Mouse (Mus musculus) G1E (cell line): ENCODE results near the gene Vipas39. TPM values are rescaled to one million over a fixed set of nuclear protein-coding genes. Genes with fewer than 3 reads are reported as not detected.

Experiments used
- ATAC-seq: 2 replicates; pipeline ENCODE4 v1.8.0; 2016; ENCODE audit warnings: mild to moderate bottlenecking; ENCODE audit not compliant: insufficient number of reproducible peaks, poor library complexity, low FRiP score, severe bottlenecking; ENCODE audit errors: extremely low read depth
- DNase-seq: peaks from one replicate; pipeline ENCODE4 v3.0.0; 2012; ENCODE audit warnings: low spot score
- H3K27me3 ChIP-seq: 2 replicates; pipeline ENCODE4 v1.6.1; 2012; ENCODE audit warnings: mild to moderate bottlenecking, low read length, inconsistent platforms; ENCODE audit not compliant: insufficient read depth
- H3K36me3 ChIP-seq: replicated peaks from 2 replicates; pipeline ENCODE3; 2012; ENCODE audit warnings: mild to moderate bottlenecking, inconsistent platforms
- H3K4me1 ChIP-seq: 2 replicates; pipeline ENCODE4 v1.6.1; 2012; ENCODE audit warnings: low read depth, low read length, inconsistent platforms, mixed read lengths; ENCODE audit not compliant: insufficient read depth
- H3K4me3 ChIP-seq: 2 replicates; pipeline ENCODE4 v1.5.1; 2012; ENCODE audit warnings: low read depth, mild to moderate bottlenecking, inconsistent platforms, low read length, moderate library complexity, mixed read lengths
- H3K9me3 ChIP-seq: replicated peaks from 2 replicates; pipeline ENCODE4 v1.6.1; 2012; ENCODE audit warnings: inconsistent platforms
- CTCF ChIP-seq: IDR thresholded peaks from 2 replicates; pipeline ENCODE4 v1.5.1; 2012; ENCODE audit warnings: low read depth, low read length, inconsistent platforms, mixed read lengths
- GATA1 ChIP-seq: IDR thresholded peaks from 2 replicates; pipeline ENCODE4 v1.6.1; 2012; ENCODE audit warnings: borderline replicate concordance, low read length, inconsistent platforms, mixed read lengths
- GATA2 ChIP-seq: IDR thresholded peaks from 2 replicates; pipeline ENCODE4 v1.6.1; 2012; ENCODE audit warnings: low read depth, low read length, inconsistent platforms, borderline replicate concordance
- POLR2AphosphoS5 ChIP-seq: IDR thresholded peaks from 2 replicates; pipeline ENCODE4 v1.6.1; 2012; ENCODE audit warnings: low read depth, low read length, inconsistent platforms; ENCODE audit not compliant: insufficient replicate concordance
- TAL1 ChIP-seq: conservative IDR thresholded peaks from 2 replicates; pipeline ENCODE4 v1.6.1; 2012; ENCODE audit warnings: low read depth, low read length, inconsistent platforms, mixed read lengths
- polyA plus RNA-seq: library from polyadenylated mRNA; stranded (reverse); fragments of >175 nt; gene quantifications from 2 replicates; pipeline ENCODE4 v1.2.3, GENCODE M21; 2012
- total RNA-seq, 2 experiments: library from RNA; stranded (forward) in 1 of 2; stranded (reverse) in 1 of 2; fragments of 200-1000 nt in 1 of 2; fragments of >200 nt in 1 of 2; fragmentation: Nextera tagmentation in 1 of 2; gene quantifications; 2 replicates each; pipeline ENCODE4 v1.2.3; 2014 to 2017

Vipas39 gene
- total and polyA plus RNA-seq, 3 experiments, result 1.2 to 42.4 (median 31.6) TPM

DNA sequence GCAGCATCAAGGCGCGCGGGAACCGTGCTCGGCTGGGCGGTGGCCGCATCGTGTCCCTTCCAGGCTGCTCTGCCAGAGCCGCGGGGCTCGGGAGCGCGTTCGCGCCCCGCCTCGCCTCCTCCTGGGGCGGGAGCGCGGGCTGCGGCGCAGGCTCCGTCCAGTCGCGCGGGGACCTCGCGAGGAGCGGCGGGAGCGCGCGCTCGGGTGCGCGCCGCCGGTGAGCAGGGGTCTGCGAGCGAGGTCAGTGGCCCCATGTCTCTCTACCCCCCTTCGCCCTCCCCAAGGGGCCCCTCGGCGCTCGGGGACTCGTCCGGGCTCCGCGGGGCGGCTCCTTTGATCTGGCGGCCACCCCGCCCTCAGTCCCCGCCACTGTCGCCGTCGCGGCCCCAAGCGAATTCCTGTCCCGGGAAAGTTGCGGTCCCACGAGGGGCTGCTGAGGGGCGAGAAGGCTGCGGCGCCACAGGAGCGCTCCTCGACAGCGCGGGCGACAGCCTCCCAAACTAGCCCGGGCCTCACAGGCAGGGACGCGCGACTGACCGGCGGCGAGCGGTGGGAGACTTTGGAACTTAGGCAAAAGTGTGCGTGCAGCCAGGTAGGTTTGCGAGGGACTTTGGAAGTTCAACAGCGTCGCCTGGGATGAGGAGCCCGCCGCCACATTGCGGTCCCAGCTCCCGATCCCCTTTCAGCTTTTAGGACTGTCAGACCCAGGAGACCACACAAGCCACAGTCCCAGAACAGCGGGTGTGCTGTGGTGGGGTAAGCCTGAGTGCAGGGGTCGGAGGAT is 33.8 kb upstream of the Vipas39 start, which contains the start of gene Ism2:
Gene Ism2, minus strand, starts transcription at position 49 of the 784 bp plus-strand sequence.
- H3K9me3 ChIP-seq, result peaks cover 15% of the 10 kb centered on the region
- peaks cover 20% of the 10 kb centered on the region for H3K4me1 ChIP-seq
- H3K4me3 ChIP-seq, result peak within 1 kb of the TSS; percentile 69
- no peak for ATAC-seq
- H3K36me3 ChIP-seq, result no peaks in the 10 kb centered on the region
- TF ChIP-seq POLR2AphosphoS5 (no peak), GATA2 (no peak), GATA1 (no peak), CTCF (no peak), TAL1 (no peak)
- no peak for DNase-seq
- H3K27me3 ChIP-seq, result peaks cover 43% of the 10 kb centered on the region

DNA sequence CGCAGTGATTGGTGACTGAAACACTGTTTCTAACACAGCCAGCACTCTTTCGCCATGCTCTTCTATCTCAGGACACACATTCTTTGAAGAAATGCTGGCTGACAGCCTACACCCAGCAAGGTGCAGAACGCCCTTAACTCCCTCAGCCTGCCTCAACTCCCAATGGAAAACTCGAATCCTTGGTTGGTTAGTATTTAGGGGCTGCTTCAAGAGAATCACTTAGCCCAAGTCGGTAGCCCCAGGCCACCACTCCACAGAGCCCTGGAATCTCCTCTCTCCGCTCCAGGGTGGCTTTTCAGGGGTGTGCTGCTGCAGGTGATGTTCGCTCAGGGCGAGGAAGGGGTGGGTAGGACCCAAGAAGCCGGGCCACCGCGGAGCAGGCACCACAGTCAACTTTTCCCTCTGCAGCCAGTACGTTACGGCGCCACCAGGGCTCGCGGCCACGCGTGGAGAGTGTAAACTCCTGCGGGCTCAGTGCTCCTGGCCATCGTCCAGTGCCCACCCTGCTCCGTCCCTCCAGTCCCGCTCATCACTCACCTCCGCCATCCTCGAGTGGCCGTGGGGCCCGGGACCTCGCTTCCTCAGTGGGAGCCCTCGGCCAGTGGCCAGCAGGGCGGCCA is 33.1 kb upstream of the Vipas39 start:
- no peak for TF ChIP-seq GATA1
- TF ChIP-seq CTCF, result no peak
- TF ChIP-seq POLR2AphosphoS5, result no peak
- TF ChIP-seq TAL1, result no peak
- TF ChIP-seq GATA2, result no peak
- ATAC-seq, result no peak

DNA sequence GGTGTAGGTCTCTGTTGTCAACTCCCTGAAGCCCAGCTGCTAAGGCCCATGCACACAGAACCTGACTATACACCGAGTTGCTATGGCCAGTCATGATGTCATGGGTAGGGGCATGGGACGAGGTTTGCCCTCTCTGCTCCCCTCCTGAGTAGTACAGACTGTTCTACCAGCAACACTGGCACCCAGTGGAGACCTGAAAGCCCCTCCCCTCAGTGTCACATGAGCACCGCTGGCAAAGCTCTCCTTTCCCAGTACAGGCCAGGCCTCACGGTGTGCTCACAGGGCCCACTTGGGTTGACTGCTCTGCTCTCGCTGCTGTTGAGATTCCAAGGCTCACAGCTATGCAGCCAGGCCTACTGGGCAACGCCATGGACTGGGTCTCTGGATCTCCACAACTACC is 27.9 kb upstream of the Vipas39 start:
- H3K4me1 ChIP-seq, result peaks cover 11% of the 10 kb centered on the region
- ATAC-seq, result no peak
- H3K27me3 ChIP-seq, result peaks cover 49% of the 10 kb centered on the region
- DNase-seq, result no peak
- no peaks in the 10 kb centered on the region for H3K36me3 ChIP-seq
- H3K9me3 ChIP-seq, result no peaks in the 10 kb centered on the region
- no peak overlapping the region for H3K4me3 ChIP-seq
- TF ChIP-seq TAL1, result no peak
- no peak for TF ChIP-seq CTCF
- TF ChIP-seq GATA1, result no peak
- no peak for TF ChIP-seq GATA2

More for the DNA sequence above, 33.1 kb upstream of the Vipas39 start:
- peak overlapping the region; percentile 69 for H3K4me3 ChIP-seq
- no peak for DNase-seq
- H3K36me3 ChIP-seq, result no peaks in the 10 kb centered on the region
- peaks cover 45% of the 10 kb centered on the region for H3K27me3 ChIP-seq
- H3K9me3 ChIP-seq, result peaks cover 15% of the 10 kb centered on the region
- H3K4me1 ChIP-seq, result peaks cover 20% of the 10 kb centered on the region

DNA sequence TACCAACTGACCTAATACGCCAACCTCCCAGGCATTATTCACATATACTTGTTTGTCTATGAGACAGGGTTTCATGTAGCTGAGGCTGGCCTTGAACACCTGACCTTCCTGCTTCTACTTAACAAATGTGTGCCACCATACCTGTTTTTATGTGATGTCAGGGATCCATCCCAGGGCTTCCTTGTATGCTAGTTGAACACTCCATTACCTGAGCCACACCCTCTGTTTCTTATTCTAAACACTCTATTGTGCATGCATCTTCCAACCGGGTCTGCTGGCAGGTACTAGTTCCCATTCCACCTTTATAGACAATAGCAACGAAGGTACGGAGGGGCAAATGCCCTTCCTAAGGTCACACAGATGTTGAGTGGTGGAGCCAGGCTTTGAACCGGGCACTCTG is 23.0 kb upstream of the Vipas39 start:
- Histone ChIP-seq H3K27me3 (peaks cover 53% of the 10 kb centered on the region), H3K9me3 (peaks cover 9% of the 10 kb centered on the region; the same call in 1 of the 2 replicates), H3K4me3 (no peak overlapping the region), H3K4me1 (peaks cover 4% of the 10 kb centered on the region), H3K36me3 (no peaks in the 10 kb centered on the region)
- no peak for ATAC-seq
- no peak for TF ChIP-seq GATA1
- no peak for TF ChIP-seq CTCF
- TF ChIP-seq GATA2, result no peak
- TF ChIP-seq POLR2AphosphoS5, result no peak
- no peak for TF ChIP-seq TAL1
- no peak for DNase-seq

DNA sequence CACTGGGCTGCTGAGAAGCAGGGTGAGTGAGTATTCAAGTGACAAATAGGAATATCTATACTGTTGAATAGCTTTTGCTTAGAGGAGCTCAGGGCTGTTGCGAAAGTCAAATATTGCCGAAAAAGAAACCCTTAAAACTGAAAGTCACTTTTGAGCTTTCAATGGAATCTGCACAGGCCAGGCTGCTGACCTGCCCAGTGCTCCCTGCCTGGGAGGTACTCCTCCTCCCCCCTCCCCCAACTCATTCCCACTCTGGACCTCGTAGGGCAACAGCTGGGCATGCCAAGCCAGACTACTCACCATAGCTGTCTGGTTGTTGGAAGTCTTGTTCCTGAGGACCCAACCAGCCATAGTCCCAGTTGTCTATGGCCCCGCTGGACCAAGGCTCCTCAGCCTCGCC is 18.7 kb upstream of the Vipas39 start:
- peaks cover 52% of the 10 kb centered on the region for H3K27me3 ChIP-seq
- H3K4me1 ChIP-seq, result peaks cover 4% of the 10 kb centered on the region
- no peak for DNase-seq
- no peak overlapping the region for H3K4me3 ChIP-seq
- H3K36me3 ChIP-seq, result peaks cover 2% of the 10 kb centered on the region
- TF ChIP-seq GATA2, result no peak
- no peak for TF ChIP-seq TAL1
- no peak for TF ChIP-seq POLR2AphosphoS5
- TF ChIP-seq CTCF, result no peak
- TF ChIP-seq GATA1, result no peak
- peaks cover 9% of the 10 kb centered on the region; the same call in 1 of the 2 replicates for H3K9me3 ChIP-seq
- no peak for ATAC-seq

DNA sequence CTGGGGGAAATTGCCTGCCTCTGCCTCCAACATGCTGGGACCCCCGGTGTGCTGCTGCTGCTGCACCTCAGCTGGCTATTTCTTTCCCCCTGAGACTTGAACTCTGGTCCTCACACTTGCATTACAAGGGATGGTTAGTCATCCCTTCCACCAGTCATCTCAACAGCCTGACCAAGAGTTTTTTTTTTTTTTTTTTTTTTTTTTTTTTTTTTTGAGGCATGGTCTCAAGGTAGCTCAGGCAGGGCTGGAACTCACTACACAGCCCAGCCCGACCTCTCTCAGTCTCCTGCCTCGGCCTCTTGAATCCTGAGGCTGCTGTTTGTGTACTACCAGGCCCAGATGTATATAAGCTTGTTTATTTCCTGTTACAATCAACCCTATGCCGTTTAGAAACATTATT is 18.2 kb upstream of the Vipas39 start:
- Histone ChIP-seq H3K4me3 (no peak overlapping the region), H3K27me3 (peaks cover 52% of the 10 kb centered on the region), H3K9me3 (peaks cover 9% of the 10 kb centered on the region; the same call in 1 of the 2 replicates), H3K36me3 (peaks cover 2% of the 10 kb centered on the region), H3K4me1 (peaks cover 4% of the 10 kb centered on the region)
- TF ChIP-seq GATA1 (no peak), TAL1 (no peak)
- ATAC-seq (no peak), DNase-seq (no peak)

DNA sequence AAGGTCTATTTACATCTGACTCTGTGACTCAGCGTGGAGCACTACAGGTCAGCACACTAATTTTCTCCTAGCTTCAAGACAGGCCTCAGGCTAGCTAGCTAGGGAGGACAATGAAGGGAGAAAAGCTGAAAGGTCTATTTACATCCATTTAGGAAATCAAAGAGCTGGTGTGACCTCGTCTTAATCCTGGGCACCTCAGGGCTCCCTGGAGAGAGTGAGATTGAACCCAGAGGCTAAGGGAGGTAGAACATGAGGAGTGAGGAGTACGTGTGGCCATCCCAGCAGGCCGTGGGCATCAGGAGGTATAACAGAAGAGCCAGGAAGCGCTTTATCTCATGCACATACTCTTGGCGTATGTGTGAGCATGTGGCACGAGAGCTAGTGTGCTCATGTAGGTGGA is 17.6 kb upstream of the Vipas39 start:
- H3K4me3 ChIP-seq, result no peak overlapping the region
- H3K27me3 ChIP-seq, result peaks cover 56% of the 10 kb centered on the region
- H3K4me1 ChIP-seq, result peaks cover 4% of the 10 kb centered on the region
- H3K9me3 ChIP-seq, result peaks cover 9% of the 10 kb centered on the region; the same call in 1 of the 2 replicates
- ATAC-seq (no peak; the same call in 1 of the 2 replicates), DNase-seq (no peak)
- TF ChIP-seq POLR2AphosphoS5 (no peak), GATA2 (no peak), CTCF (no peak), TAL1 (no peak), GATA1 (no peak)
- peaks cover 4% of the 10 kb centered on the region for H3K36me3 ChIP-seq
